12 mouse cellular contexts compared by ENCODE assay signal in the genomic region with DNA sequence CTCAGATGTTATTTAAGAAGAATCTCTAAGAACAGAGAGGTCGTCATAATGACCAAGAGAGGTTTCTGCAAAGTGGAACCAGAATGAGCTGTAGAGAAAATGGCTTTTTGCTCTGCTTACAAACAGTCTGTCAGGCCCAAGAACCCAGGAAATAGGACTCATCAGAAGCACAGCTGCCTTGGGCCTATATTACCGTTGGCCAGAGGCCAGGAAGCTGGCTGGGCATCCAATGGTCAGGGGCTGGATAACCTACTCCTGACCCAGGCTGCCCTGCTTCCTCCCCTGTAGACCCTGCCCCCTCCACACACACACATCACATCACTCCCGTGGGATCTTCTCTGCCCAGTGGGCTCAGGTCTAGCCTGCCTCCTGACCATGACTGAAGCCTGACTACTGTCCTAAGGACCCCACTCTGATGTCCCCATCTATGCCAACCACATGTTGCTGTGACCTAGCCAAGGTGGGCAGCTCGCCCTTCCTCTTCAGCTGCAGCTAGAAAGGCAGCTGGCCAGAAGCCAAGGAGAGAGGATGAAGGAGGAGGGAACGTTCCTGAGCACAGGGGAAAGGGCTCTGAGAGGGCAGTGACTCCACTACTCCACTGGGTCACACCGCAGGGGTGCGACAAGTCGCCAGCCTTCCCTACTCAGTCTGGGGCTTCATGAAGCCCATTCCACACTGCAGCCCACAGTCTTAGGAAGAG. TPM values are rescaled to one million over a fixed set of nuclear protein-coding genes. Genes with fewer than 3 reads are reported as not detected.
DNase-seq lines count a peak whose midpoint lies in the region; ATAC-seq and TF ChIP-seq lines count a peak whose summit lies in the region.
"Had no signal": no experiment of that assay in that cellular context is flagged by ENCODE, and none has a peak within 500 bp of the region (broad histone marks: within the 10 kb centered on the region; RNA-seq: fewer than 3 reads in every experiment).

No protein-coding gene starts in this region.

- peaks cover 54% of the 10 kb centered on the region for H3K36me3 ChIP-seq in liver, embryonic 12.5 days
- no peaks in the 10 kb centered on the region for H3K36me3 ChIP-seq in stomach, embryonic 16.5 days (ENCODE audit: control insufficient read depth, insufficient read depth, low read length)
- H3K36me3 ChIP-seq in midbrain, postnatal 0 days (ENCODE audit: insufficient read depth, low read length): peaks cover 10% of the 10 kb centered on the region
- H3K36me3 ChIP-seq: embryonic facial prominence, embryonic 12.5 days had no signal

- no peak overlapping the region for H3K4me3 ChIP-seq in lung, adult 2 months (replicated peaks; ENCODE audit: extremely low read depth, low read depth, low read length)
- no peak overlapping the region for H3K4me3 ChIP-seq in liver, embryonic 12.5 days
- no peak overlapping the region for H3K4me3 ChIP-seq in stomach, embryonic 16.5 days (replicated peaks; ENCODE audit: low read length)
- no peak overlapping the region for H3K4me3 ChIP-seq in midbrain, postnatal 0 days (ENCODE audit: low read depth, low read length)
- H3K4me3 ChIP-seq: embryonic facial prominence, embryonic 12.5 days; midbrain, embryonic 13.5 days had no signal

- no peak for TF ChIP-seq CTCF in lung, adult 2 months (IDR thresholded peaks at IDR 0.05; ENCODE audit: insufficient read depth, low read length)
- no peak for TF ChIP-seq CTCF in midbrain, postnatal 0 days (IDR thresholded peaks at IDR 0.05)

- H3K4me2 ChIP-seq in liver, embryonic 12.5 days: peak overlapping the region; percentile 47; the same call in 1 of the 2 replicates
- H3K4me2 ChIP-seq in stomach, embryonic 16.5 days (ENCODE audit: low read depth, low read length): peak overlapping the region; percentile 12; the same call in 1 of the 2 replicates
- no peak overlapping the region for H3K4me2 ChIP-seq in midbrain, postnatal 0 days (ENCODE audit: low read depth, low read length, poor library complexity, severe bottlenecking)
- H3K4me2 ChIP-seq: embryonic facial prominence, embryonic 12.5 days; midbrain, embryonic 13.5 days had no signal

- peak overlapping the region; percentile 37; the same call in 1 of the 2 replicates for H3K9ac ChIP-seq in liver, embryonic 12.5 days
- peak overlapping the region; percentile 45; the same call in 1 of the 2 replicates for H3K9ac ChIP-seq in stomach, embryonic 16.5 days (ENCODE audit: low read length)
- no peak overlapping the region for H3K9ac ChIP-seq in midbrain, postnatal 0 days (replicated peaks; ENCODE audit: low read length, poor library complexity, severe bottlenecking)
- H3K9ac ChIP-seq: embryonic facial prominence, embryonic 12.5 days; midbrain, embryonic 13.5 days had no signal

- no peak for ATAC-seq in liver, embryonic 12.5 days
- ATAC-seq in stomach, embryonic 16.5 days (ENCODE audit: insufficient read depth, low FRiP score): no peak
- ATAC-seq in midbrain, postnatal 0 days (ENCODE audit: low FRiP score): no peak
- ATAC-seq: midbrain, embryonic 13.5 days had no signal

- H3K27me3 ChIP-seq in liver, embryonic 12.5 days (replicated peaks): no peaks in the 10 kb centered on the region
- no peaks in the 10 kb centered on the region for H3K27me3 ChIP-seq in stomach, embryonic 16.5 days (ENCODE audit: control insufficient read depth, insufficient read depth, low read length)
- H3K27me3 ChIP-seq in midbrain, postnatal 0 days (ENCODE audit: insufficient read depth, low read length): no peaks in the 10 kb centered on the region
- H3K27me3 ChIP-seq: embryonic facial prominence, embryonic 12.5 days had no signal

- no peaks in the 10 kb centered on the region for H3K9me3 ChIP-seq in liver, embryonic 12.5 days (replicated peaks)
- no peaks in the 10 kb centered on the region for H3K9me3 ChIP-seq in stomach, embryonic 16.5 days (replicated peaks; ENCODE audit: control insufficient read depth, low read length)
- no peaks in the 10 kb centered on the region for H3K9me3 ChIP-seq in midbrain, postnatal 0 days (ENCODE audit: low read length)
- H3K9me3 ChIP-seq: embryonic facial prominence, embryonic 12.5 days; midbrain, embryonic 13.5 days had no signal

- 31% methylated on average over 8 of the region's 8 CpGs for WGBS in lung, adult 2 months
- WGBS in liver, embryonic 12.5 days (ENCODE audit: insufficient replicate concordance): 62% methylated on average over 8 of the region's 8 CpGs
- 31% methylated on average over 8 of the region's 8 CpGs for WGBS in stomach, embryonic 16.5 days
- WGBS in midbrain, postnatal 0 days: 65% methylated on average over 8 of the region's 8 CpGs

- peak; percentile 45 to 67 for DNase-seq in lung, adult 18-20 months
- no peak for DNase-seq in lung, adult 2 months
- peak; percentile 47 for DNase-seq in heart, postnatal 4 days
- DNase-seq in gastrocnemius, postnatal 10 days: no peak
- no peak for DNase-seq in midbrain, postnatal 0 days (ENCODE audit: low spot score)
- DNase-seq: right cerebral cortex, adult 18-20 months; thymus, postnatal 25 days had no signal

- H3K4me1 ChIP-seq in lung, adult 2 months (ENCODE audit: control insufficient read depth, insufficient read depth, low read length): peaks cover 62% of the 10 kb centered on the region
- peaks cover 99% of the 10 kb centered on the region for H3K4me1 ChIP-seq in liver, embryonic 12.5 days
- H3K4me1 ChIP-seq in stomach, embryonic 16.5 days (ENCODE audit: control insufficient read depth, insufficient read depth, low read length): peaks cover 51% of the 10 kb centered on the region
- H3K4me1 ChIP-seq in midbrain, postnatal 0 days (ENCODE audit: insufficient read depth, low read length): no peaks in the 10 kb centered on the region

- TF ChIP-seq POLR2A in lung, adult 2 months (IDR thresholded peaks at IDR 0.05; ENCODE audit: borderline replicate concordance, extremely low read depth, low read depth, low read length): no peak

- peak overlapping the region; percentile 80 for H3K27ac ChIP-seq in liver, embryonic 12.5 days
- H3K27ac ChIP-seq in stomach, embryonic 16.5 days (ENCODE audit: low read length): peak overlapping the region; percentile 72
- no peak overlapping the region for H3K27ac ChIP-seq in midbrain, postnatal 0 days (ENCODE audit: low read depth, low read length)
- H3K27ac ChIP-seq: embryonic facial prominence, embryonic 12.5 days; midbrain, embryonic 13.5 days had no signal

RNA-seq across cellular contexts. Expression of a gene that starts 14.9 kb away (rescaled TPM):
- polyA plus RNA-seq in lung, adult 2 months (2012; rRNA removed): 0.26 and 0.32 TPM in 2 replicates
- under 1 TPM in 1 of 2 experiments, not detected in 1; 0.11 TPM for total RNA-seq in heart, postnatal 4 days (2021)
- 0.89 TPM in 2 replicates for polyA plus RNA-seq in liver, embryonic 12.5 days (2016; fragmentation: Nextera tagmentation; extraction: Ambion mirVana)
- polyA plus RNA-seq in stomach, embryonic 16.5 days (2015; fragmentation: Nextera tagmentation; extraction: Ambion mirVana): 2.1 and 2.5 TPM in 2 replicates
- total RNA-seq in gastrocnemius, postnatal 10 days (2021): under 1 TPM; 0.21 to 0.27 TPM
- total RNA-seq in midbrain, postnatal 0 days (2014; rRNA removed): 0.55 and 0.57 TPM in 2 replicates
- 0.22 and 0.46 TPM in 2 replicates for polyA plus RNA-seq in midbrain, postnatal 0 days (2015; fragmentation: Nextera tagmentation; extraction: Ambion mirVana)

RNA-seq across cellular contexts. Expression of a gene that starts 17.9 kb away (rescaled TPM):
- polyA plus RNA-seq in lung, adult 2 months (2012; rRNA removed): 19.0 and 22.2 TPM in 2 replicates
- 1 to 10 TPM; 2.0 to 2.2 TPM for total RNA-seq in heart, postnatal 4 days (2021)
- 20.0 and 23.5 TPM in 2 replicates for polyA plus RNA-seq in liver, embryonic 12.5 days (2016; fragmentation: Nextera tagmentation; extraction: Ambion mirVana)
- polyA plus RNA-seq in stomach, embryonic 16.5 days (2015; fragmentation: Nextera tagmentation; extraction: Ambion mirVana): 24.5 and 34.3 TPM in 2 replicates
- 1 to 10 TPM; 4.7 TPM for total RNA-seq in gastrocnemius, postnatal 10 days (2021)
- 40.0 and 51.9 TPM in 2 replicates for total RNA-seq in midbrain, postnatal 0 days (2014; rRNA removed)
- 20.7 and 20.9 TPM in 2 replicates for polyA plus RNA-seq in midbrain, postnatal 0 days (2015; fragmentation: Nextera tagmentation; extraction: Ambion mirVana)

RNA-seq across cellular contexts. Expression of a gene that starts 39.1 kb away (rescaled TPM):
- 1.5 and 2.1 TPM in 2 replicates for polyA plus RNA-seq in lung, adult 2 months (2012; rRNA removed)
- not detected for total RNA-seq in heart, postnatal 4 days (2021)
- polyA plus RNA-seq in liver, embryonic 12.5 days (2016; fragmentation: Nextera tagmentation; extraction: Ambion mirVana): not detected in 2 replicates
- not detected in 2 replicates for polyA plus RNA-seq in stomach, embryonic 16.5 days (2015; fragmentation: Nextera tagmentation; extraction: Ambion mirVana)
- total RNA-seq in gastrocnemius, postnatal 10 days (2021): not detected
- 1.5 and 2.0 TPM in 2 replicates for total RNA-seq in midbrain, postnatal 0 days (2014; rRNA removed)
- 1.3 TPM in 2 replicates for polyA plus RNA-seq in midbrain, postnatal 0 days (2015; fragmentation: Nextera tagmentation; extraction: Ambion mirVana)
- total RNA-seq: gastrocnemius, adult 18-20 months had no signal
- polyA plus RNA-seq: embryonic facial prominence, embryonic 12.5 days had no signal

RNA-seq across cellular contexts. Expression of a gene that starts 40.9 kb away (rescaled TPM):
- 26.4 and 30.8 TPM in 2 replicates for polyA plus RNA-seq in lung, adult 2 months (2012; rRNA removed)
- total RNA-seq in heart, postnatal 4 days (2021): 1 to 10 TPM; 4.2 to 5.4 TPM
- 14.4 TPM in 2 replicates for polyA plus RNA-seq in liver, embryonic 12.5 days (2016; fragmentation: Nextera tagmentation; extraction: Ambion mirVana)
- 10.9 and 11.4 TPM in 2 replicates for polyA plus RNA-seq in stomach, embryonic 16.5 days (2015; fragmentation: Nextera tagmentation; extraction: Ambion mirVana)
- 1 to 10 TPM; 7.0 TPM for total RNA-seq in gastrocnemius, postnatal 10 days (2021)
- 66.0 and 74.3 TPM in 2 replicates for total RNA-seq in midbrain, postnatal 0 days (2014; rRNA removed)
- 11.1 and 14.6 TPM in 2 replicates for polyA plus RNA-seq in midbrain, postnatal 0 days (2015; fragmentation: Nextera tagmentation; extraction: Ambion mirVana)

Comparison
In these comparisons a context has a peak if more than half of its experiments do, and no peak if none do; other contexts are left out.
1. DNase-seq: peak in lung, adult 18-20 months (2 of 2) and heart, postnatal 4 days (single experiment); none in lung, adult 2 months (single experiment), gastrocnemius, postnatal 10 days (single experiment) and midbrain, postnatal 0 days (single experiment).